Mouse (Mus musculus) heart, postnatal 0 days (tissue): ENCODE measurements around the gene Gpatch1. TPM values are rescaled to one million over a fixed set of nuclear protein-coding genes. Genes with fewer than 3 reads are reported as not detected.

Experiments
- ATAC-seq: fragments of 200-750 bp; cut with Nextera tagmentation; 2 replicates; pipeline ENCODE4 v1.8.0; 2017; ENCODE audit warnings: low read depth, moderate number of reproducible peaks, moderate library complexity; ENCODE audit not compliant: insufficient read depth
- DNase-seq: peaks from one replicate; pipeline ENCODE4 v3.0.0-alpha.2; 2016; ENCODE audit warnings: low spot score
- H3K27ac ChIP-seq: fragments of 300-500 bp; sonication (generic); 2 replicates; pipeline ENCODE4 v1.5.1; 2014; ENCODE audit warnings: low read depth, mild to moderate bottlenecking
- H3K27me3 ChIP-seq: fragments of 300-500 bp; sonication (generic); 2 replicates; pipeline ENCODE4 v1.6.1; 2014; ENCODE audit warnings: low read length, mixed read lengths; ENCODE audit not compliant: control insufficient read depth, insufficient read depth
- H3K36me3 ChIP-seq: fragments of 300-500 bp; sonication (generic); replicated peaks from 2 replicates; pipeline ENCODE4 v1.6.1; 2014; ENCODE audit warnings: low read length, mixed read lengths; ENCODE audit not compliant: control insufficient read depth, insufficient read depth
- H3K4me1 ChIP-seq: fragments of 300-500 bp; sonication (generic); 2 replicates; pipeline ENCODE4 v1.6.1; 2014; ENCODE audit warnings: antibody characterized with exemption; ENCODE audit not compliant: control insufficient read depth, insufficient read depth
- H3K4me2 ChIP-seq: fragments of 300-500 bp; sonication (generic); 2 replicates; pipeline ENCODE4 v1.6.1; 2014; ENCODE audit warnings: low read depth, mild to moderate bottlenecking, low read length, moderate library complexity
- H3K4me3 ChIP-seq: fragments of 300-500 bp; sonication (generic); 2 replicates; pipeline ENCODE4 v1.5.1; 2014; ENCODE audit warnings: low read depth, low read length
- H3K9ac ChIP-seq: fragments of 300-500 bp; sonication (generic); replicated peaks from 2 replicates; pipeline ENCODE4 v1.6.1; 2014; ENCODE audit warnings: low read depth, low read length, mixed read lengths
- H3K9me3 ChIP-seq: fragments of 300-500 bp; sonication (generic); replicated peaks from 2 replicates; pipeline ENCODE4 v1.6.1; 2016; ENCODE audit warnings: low read length; ENCODE audit not compliant: control insufficient read depth
- CTCF ChIP-seq: IDR thresholded peaks from 2 replicates; pipeline ENCODE4 v1.5.1; 2016; ENCODE audit warnings: antibody characterized with exemption, control low read depth, low read depth
- EP300 ChIP-seq: IDR thresholded peaks from 2 replicates; pipeline ENCODE4 v1.6.1; 2016; ENCODE audit warnings: antibody characterized with exemption, low read depth
- WGBS: fragments of 180-500 bp; shearing (Covaris S2); extraction: QIAGEN DNeasy Blood & Tissue Kit; methylation state at CpG from one replicate; pipeline ENCODE4 v1.1.7; 2014; 5-methylcytosine and 5-hydroxymethylcytosine counted together
- polyA plus RNA-seq: library from polyadenylated mRNA; unstranded; fragments of >200 nt; fragmentation: Nextera tagmentation; extraction: Ambion mirVana; gene quantifications from 2 replicates; pipeline ENCODE4 v1.2.1, GENCODE M21; 2015
- total RNA-seq: library from RNA; depleted of rRNA; stranded (reverse); fragments of >200 nt; gene quantifications from 2 replicates; pipeline ENCODE4 v1.2.3, GENCODE M21; 2014; ENCODE audit warnings: low replicate concordance

The Gpatch1 gene
- total and polyA plus RNA-seq, 2 experiments from 2014 or later, result 2.1 to 9.5 TPM

DNA sequence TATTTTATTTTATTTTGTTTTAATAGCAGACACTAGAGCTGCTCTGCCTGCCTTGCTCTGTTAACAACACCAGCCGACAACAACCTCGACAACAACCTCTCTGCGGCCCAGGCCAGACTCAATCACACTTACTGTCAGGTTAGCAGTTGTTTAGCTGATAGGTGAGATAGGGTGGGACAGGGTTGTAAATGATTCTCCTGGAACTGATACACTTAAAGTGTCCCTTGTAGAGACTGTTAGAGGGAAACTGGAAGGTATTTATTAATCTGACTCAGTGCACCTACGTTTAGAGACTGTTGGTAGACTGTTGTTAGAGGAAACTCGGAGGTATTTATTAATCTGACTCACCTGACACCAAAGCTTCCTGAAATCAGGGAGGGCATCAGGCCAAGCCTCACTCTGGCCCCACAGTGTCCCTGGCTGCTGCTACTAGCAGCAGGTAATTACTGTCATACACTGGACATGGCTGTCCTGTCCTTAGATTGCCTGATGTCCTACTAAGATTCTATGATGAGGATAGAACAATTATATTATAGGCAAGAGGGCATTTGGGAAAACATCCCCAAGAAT lies 37.1 kb upstream of the Gpatch1 start:
- H3K9me3 ChIP-seq, result no peaks in the 10 kb centered on the region
- H3K36me3 ChIP-seq, result no peaks in the 10 kb centered on the region
- no peak overlapping the region for H3K4me3 ChIP-seq
- no peaks in the 10 kb centered on the region for H3K4me1 ChIP-seq
- no peak overlapping the region for H3K27ac ChIP-seq
- H3K4me2 ChIP-seq, result no peak overlapping the region
- no peak overlapping the region for H3K9ac ChIP-seq
- no peak for TF ChIP-seq EP300
- no peak for TF ChIP-seq CTCF
- H3K27me3 ChIP-seq, result no peaks in the 10 kb centered on the region
- ATAC-seq, result no peak
- no peak for DNase-seq
- WGBS, result 59% methylated on average over 5 of the region's 5 CpGs

DNA sequence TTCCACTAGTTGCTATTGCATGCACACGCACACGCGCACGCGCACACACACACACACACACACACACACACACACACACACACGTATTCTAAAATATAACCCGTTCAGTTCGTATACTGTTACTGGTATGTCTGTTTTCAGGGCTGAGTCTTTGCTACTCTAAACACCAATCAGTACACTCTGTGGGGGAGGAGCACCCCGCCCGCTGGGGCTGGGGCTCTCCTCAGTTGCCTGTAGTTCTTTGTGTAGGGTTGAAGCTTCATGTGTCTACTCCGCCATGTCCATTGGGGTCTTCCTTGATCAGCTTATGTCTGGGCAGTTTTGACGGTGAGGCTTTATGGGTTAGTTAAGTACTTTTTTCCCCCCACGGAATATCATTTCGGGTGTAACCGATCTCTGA lies 35.1 kb upstream of the Gpatch1 start:
- DNase-seq, result no peak
- Histone ChIP-seq H3K9me3 (no peaks in the 10 kb centered on the region), H3K4me3 (no peak overlapping the region), H3K27me3 (no peaks in the 10 kb centered on the region), H3K9ac (no peak overlapping the region), H3K27ac (no peak overlapping the region), H3K4me1 (no peaks in the 10 kb centered on the region), H3K4me2 (no peak overlapping the region), H3K36me3 (no peaks in the 10 kb centered on the region)
- no peak for TF ChIP-seq CTCF
- no peak for TF ChIP-seq EP300
- 95% methylated on average over 15 of the region's 15 CpGs for WGBS
- no peak for ATAC-seq

DNA sequence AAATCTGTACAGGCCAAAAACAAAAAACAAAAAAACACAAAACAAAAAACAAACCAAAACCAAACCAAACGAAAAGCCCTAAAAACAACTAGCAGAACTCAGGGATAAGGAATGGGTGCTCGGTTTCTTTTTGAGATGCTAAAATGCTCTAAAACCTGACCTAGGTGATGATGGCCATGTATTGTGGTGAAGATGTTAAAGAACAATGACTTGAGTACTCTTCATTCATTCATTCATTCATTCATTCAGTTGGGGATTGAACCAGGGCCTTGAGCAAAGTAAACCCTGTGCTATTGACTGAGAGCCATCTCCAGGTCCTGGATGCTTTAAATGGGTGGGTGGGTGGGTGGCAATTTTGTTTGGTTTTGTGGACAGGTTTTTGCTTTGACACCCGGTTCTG lies 32.9 kb upstream of the Gpatch1 start:
- 94% methylated on average over 3 of the region's 3 CpGs for WGBS
- ATAC-seq (no peak), DNase-seq (no peak)
- TF ChIP-seq CTCF, result no peak
- Histone ChIP-seq H3K27me3 (no peaks in the 10 kb centered on the region), H3K4me3 (no peak overlapping the region), H3K36me3 (no peaks in the 10 kb centered on the region), H3K9ac (no peak overlapping the region), H3K4me1 (no peaks in the 10 kb centered on the region), H3K27ac (no peak overlapping the region), H3K4me2 (no peak overlapping the region), H3K9me3 (no peaks in the 10 kb centered on the region)

DNA sequence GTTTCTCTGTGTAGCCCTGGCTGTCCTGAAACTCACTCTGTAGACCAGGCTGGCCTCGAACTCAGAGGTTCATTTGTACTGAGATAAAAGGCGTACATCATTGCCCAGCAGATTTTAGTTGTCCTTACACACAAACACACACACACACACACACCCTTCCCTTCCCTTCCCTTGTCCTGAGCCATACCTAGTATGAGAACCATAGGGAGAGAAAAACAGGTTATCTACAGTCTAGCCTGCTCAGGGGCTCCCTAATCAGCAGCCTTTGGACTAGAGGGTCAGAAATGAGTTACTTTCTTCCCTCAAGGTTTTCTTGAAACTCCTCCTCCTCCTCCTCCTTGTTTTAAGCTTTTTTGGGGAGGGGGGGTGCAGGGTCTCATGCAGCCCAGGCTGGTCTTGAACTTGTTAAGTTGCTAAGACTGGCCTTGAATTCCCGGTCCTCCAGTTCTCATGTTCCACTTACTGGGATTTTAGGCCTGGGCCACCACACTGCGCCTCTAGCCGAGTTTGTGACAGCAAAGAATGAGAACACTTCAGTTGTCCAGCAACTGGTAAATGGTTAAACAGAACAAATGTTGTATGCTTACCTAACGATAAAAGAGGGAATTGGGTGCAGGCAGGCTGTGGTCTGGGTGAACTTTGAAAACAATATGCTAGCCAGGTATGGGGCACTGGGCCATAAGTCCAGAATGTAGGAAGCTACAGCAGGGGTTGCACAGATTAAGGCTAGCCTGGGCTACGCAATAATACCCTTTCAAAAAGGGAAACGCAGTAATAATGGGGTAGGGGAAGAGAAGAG lies 31.8 kb upstream of the Gpatch1 start:
- H3K27ac ChIP-seq, result no peak overlapping the region
- no peak for TF ChIP-seq EP300
- TF ChIP-seq CTCF, result no peak
- H3K4me2 ChIP-seq, result no peak overlapping the region
- no peaks in the 10 kb centered on the region for H3K4me1 ChIP-seq
- no peaks in the 10 kb centered on the region for H3K27me3 ChIP-seq
- ATAC-seq (no peak), DNase-seq (no peak)
- WGBS, result 90% methylated on average over 8 of the region's 8 CpGs
- H3K4me3 ChIP-seq, result no peak overlapping the region
- H3K9ac ChIP-seq, result no peak overlapping the region
- H3K36me3 ChIP-seq, result no peaks in the 10 kb centered on the region
- H3K9me3 ChIP-seq, result no peaks in the 10 kb centered on the region

DNA sequence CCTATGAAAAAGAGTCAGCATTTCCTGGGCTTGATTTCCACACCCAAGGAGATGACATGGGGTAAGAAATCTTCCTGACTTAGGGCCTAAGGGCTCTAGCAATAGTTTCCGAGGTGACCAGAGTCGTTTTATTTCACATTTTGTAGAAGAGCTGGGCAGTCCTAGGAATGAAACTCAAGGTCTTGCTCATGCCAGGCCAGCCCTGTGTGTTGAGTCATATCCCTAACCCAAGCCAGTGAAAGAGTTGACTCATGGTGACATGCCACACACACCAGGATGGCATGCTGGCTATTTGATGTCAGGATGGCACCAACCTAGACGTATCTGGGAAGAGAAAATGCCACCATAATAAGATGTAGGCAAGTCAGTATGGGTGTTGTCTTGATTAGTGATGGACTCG lies 30.8 kb upstream of the Gpatch1 start:
- no peak for ATAC-seq
- Histone ChIP-seq H3K9ac (no peak overlapping the region), H3K27ac (no peak overlapping the region), H3K4me2 (no peak overlapping the region), H3K36me3 (no peaks in the 10 kb centered on the region), H3K9me3 (no peaks in the 10 kb centered on the region), H3K4me3 (no peak overlapping the region), H3K4me1 (no peaks in the 10 kb centered on the region), H3K27me3 (no peaks in the 10 kb centered on the region)
- no peak for DNase-seq
- WGBS, result 89% methylated on average over 4 of the region's 4 CpGs
- no peak for TF ChIP-seq CTCF
- TF ChIP-seq EP300, result no peak
